Mouse (Mus musculus) heart, embryonic 14.5 days (tissue): ENCODE results near the gene Abca7. TPM values are rescaled to one million over a fixed set of nuclear protein-coding genes. Genes with fewer than 3 reads are reported as not detected.

ENCODE experiments used
- ATAC-seq: fragments of 200-750 bp; cut with Nextera tagmentation; 2 replicates; pipeline ENCODE4 v1.8.0; 2017; ENCODE audit warnings: low read depth, moderate TSS enrichment; ENCODE audit not compliant: insufficient number of reproducible peaks, insufficient read depth, low FRiP score
- H3K27ac ChIP-seq, 2 experiments: fragments of 200-500 bp in 1 of 2; fragments of 300-500 bp in 1 of 2; sonication (generic) in 1 of 2; replicated peaks in 1 of 2; 2 replicates each; pipeline ENCODE4 v1.5.1; 2012 to 2014; ENCODE audit warnings: low read depth in 2 of 2, low read length in 2 of 2, control low read depth in 1 of 2, mild to moderate bottlenecking in 1 of 2, mixed read lengths in 1 of 2; ENCODE audit not compliant: control insufficient read depth in 1 of 2, insufficient read depth in 1 of 2
- H3K27me3 ChIP-seq: fragments of 300-500 bp; sonication (generic); 2 replicates; pipeline ENCODE4 v1.6.1; 2014; ENCODE audit warnings: mild to moderate bottlenecking, low read length, control low read depth; ENCODE audit not compliant: control insufficient read depth, insufficient read depth
- H3K36me3 ChIP-seq: fragments of 300-500 bp; sonication (generic); 2 replicates; pipeline ENCODE4 v1.6.1; 2014; ENCODE audit warnings: mild to moderate bottlenecking, control low read depth, low read length, mixed read lengths; ENCODE audit not compliant: control insufficient read depth, insufficient read depth
- H3K4me1 ChIP-seq, 2 experiments: fragments of 200-500 bp in 1 of 2; fragments of 300-500 bp in 1 of 2; sonication (generic) in 1 of 2; 2 replicates each; pipeline ENCODE4 v1.6.1; 2012 to 2014; ENCODE audit warnings: low read length in 2 of 2, control low read depth in 1 of 2, mixed read lengths in 1 of 2; ENCODE audit not compliant: control insufficient read depth in 2 of 2, insufficient read depth in 2 of 2
- H3K4me2 ChIP-seq: fragments of 300-500 bp; sonication (generic); 2 replicates; pipeline ENCODE4 v1.6.1; 2014; ENCODE audit warnings: mild to moderate bottlenecking, low read length
- H3K4me3 ChIP-seq, 2 experiments: fragments of 200-500 bp in 1 of 2; fragments of 300-500 bp in 1 of 2; sonication (generic) in 1 of 2; 2 replicates each; pipeline ENCODE4 v1.5.1; 2012 to 2014; ENCODE audit warnings: low read length in 2 of 2, mild to moderate bottlenecking in 2 of 2, control low read depth in 1 of 2, low read depth in 1 of 2, moderate library complexity in 1 of 2; ENCODE audit not compliant: control insufficient read depth in 1 of 2, insufficient read depth in 1 of 2
- H3K9ac ChIP-seq: fragments of 300-500 bp; sonication (generic); 2 replicates; pipeline ENCODE4 v1.6.1; 2014; ENCODE audit warnings: mild to moderate bottlenecking, low read length
- H3K9me3 ChIP-seq: fragments of 300-500 bp; sonication (generic); 2 replicates; pipeline ENCODE4 v1.6.1; 2016; ENCODE audit warnings: low read length, control low read depth; ENCODE audit not compliant: control insufficient read depth
- WGBS: fragments of 180-500 bp; shearing (Covaris S2); extraction: QIAGEN DNeasy Blood & Tissue Kit; methylation state at CpG from one replicate; pipeline ENCODE4 v1.1.7; 2014; 5-methylcytosine and 5-hydroxymethylcytosine counted together
- polyA plus RNA-seq: library from polyadenylated mRNA; unstranded; fragments of >200 nt; fragmentation: Nextera tagmentation; extraction: Ambion mirVana; gene quantifications from 2 replicates; pipeline ENCODE4 v1.2.1, GENCODE M21; 2014

Gene Abca7
- polyA plus RNA-seq, 1 experiment from 2014 or later, result 1.7 TPM

- Histone ChIP-seq H3K4me1 (peaks cover 13 to 15% of the 10 kb centered on the region in 2 experiments; a peak in 3 of 4 replicates), H3K4me2 (no peak overlapping the region), H3K4me3 (no peak overlapping the region), H3K9ac (no peak overlapping the region), H3K27me3 (no peaks in the 10 kb centered on the region), H3K36me3 (peaks cover 3% of the 10 kb centered on the region; the same call in 1 of the 2 replicates), H3K27ac (no peak overlapping the region), H3K9me3 (no peaks in the 10 kb centered on the region)
- WGBS, result 93% methylated on average over 8 of the region's 8 CpGs
- ATAC-seq, result no peak
Observed at GRCm38 (mm10) chr10:80022806-80023205, 26.5 kb downstream of the Abca7 start.

- Histone ChIP-seq H3K9me3 (no peaks in the 10 kb centered on the region), H3K36me3 (peaks cover 4% of the 10 kb centered on the region; the same call in 1 of the 2 replicates)
Observed at GRCm38 (mm10) chr10:80023758-80024157, 27.5 kb downstream of the Abca7 start.

GRCm38 (mm10) chr10:80024229-80025043 lies 28.1 kb downstream of the Abca7 start:
- H3K4me3 ChIP-seq, result no peak overlapping the region
- no peaks in the 10 kb centered on the region for H3K9me3 ChIP-seq
- 76% methylated on average over 15 of the region's 15 CpGs for whole genome bisulfite sequencing
- no peak for ATAC-seq
- H3K27me3 ChIP-seq, result no peaks in the 10 kb centered on the region
- no peak overlapping the region for H3K9ac ChIP-seq
- H3K27ac ChIP-seq, result no peak overlapping the region
- H3K4me1 ChIP-seq, result peaks cover 2 to 6% of the 10 kb centered on the region in 2 experiments; a peak in 3 of 4 replicates
- H3K4me2 ChIP-seq, result no peak overlapping the region
- H3K36me3 ChIP-seq, result peaks cover 4% of the 10 kb centered on the region; the same call in 1 of the 2 replicates

More at GRCm38 (mm10) chr10:80023758-80024157, 27.5 kb downstream of the Abca7 start:
- Histone ChIP-seq H3K4me1 (peaks cover 9 to 12% of the 10 kb centered on the region in 2 experiments; a peak in 3 of 4 replicates), H3K4me2 (no peak overlapping the region), H3K9ac (no peak overlapping the region), H3K4me3 (no peak overlapping the region), H3K27me3 (no peaks in the 10 kb centered on the region), H3K27ac (no peak overlapping the region)
- 84% methylated on average over 5 of the region's 5 CpGs for WGBS
- no peak for ATAC-seq

- Histone ChIP-seq H3K4me3 (no peak overlapping the region), H3K9ac (no peak overlapping the region), H3K4me1 (peaks cover 0 to under 1% of the 10 kb centered on the region in 2 experiments; a peak in 1 of 4 replicates), H3K4me2 (no peak overlapping the region), H3K27ac (no peak overlapping the region), H3K9me3 (no peaks in the 10 kb centered on the region), H3K27me3 (no peaks in the 10 kb centered on the region), H3K36me3 (peaks cover 4% of the 10 kb centered on the region; the same call in 1 of the 2 replicates)
- no peak for ATAC-seq
- WGBS, result 55% methylated on average over 4 of the region's 4 CpGs
Observed at GRCm38 (mm10) chr10:80025044-80025347, 28.7 kb downstream of the Abca7 start.

- H3K36me3 ChIP-seq, result peaks cover 4% of the 10 kb centered on the region; the same call in 1 of the 2 replicates
- no peak overlapping the region for H3K27ac ChIP-seq
- H3K4me1 ChIP-seq, result no peaks in the 10 kb centered on the region; a peak in 1 of 4 replicates
- ATAC-seq, result no peak
- 76% methylated on average over 10 of the region's 10 CpGs for WGBS
- H3K4me3 ChIP-seq, result no peak overlapping the region
- H3K9me3 ChIP-seq, result no peaks in the 10 kb centered on the region
- H3K27me3 ChIP-seq, result no peaks in the 10 kb centered on the region
- H3K4me2 ChIP-seq, result no peak overlapping the region
- H3K9ac ChIP-seq, result no peak overlapping the region
Observed at GRCm38 (mm10) chr10:80025463-80025862, 29.2 kb downstream of the Abca7 start.

DNA sequence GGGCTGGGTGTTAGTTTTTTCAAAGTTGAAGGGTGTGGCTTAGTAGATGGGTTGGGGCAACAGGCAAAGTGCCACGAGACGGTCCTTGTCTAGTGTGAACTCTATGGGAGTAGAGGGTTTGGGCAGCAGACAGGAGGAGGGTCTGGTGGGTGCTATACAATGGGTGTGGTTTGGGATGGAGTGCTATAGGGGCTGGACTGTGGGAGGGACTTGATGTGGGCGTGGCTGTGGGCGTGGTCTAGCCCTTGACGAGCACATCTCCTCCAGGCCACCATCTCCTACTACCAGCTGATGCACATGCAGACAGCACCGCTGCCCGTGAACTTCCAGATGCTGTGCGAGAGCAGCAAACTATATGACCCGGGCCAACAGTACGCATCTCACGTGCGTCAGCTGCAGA lies 29.6 kb downstream of the Abca7 start:
- peaks cover 4% of the 10 kb centered on the region for H3K36me3 ChIP-seq
- no peaks in the 10 kb centered on the region for H3K9me3 ChIP-seq
- ATAC-seq, result no peak
- H3K4me2 ChIP-seq, result no peak overlapping the region
- H3K27me3 ChIP-seq, result no peaks in the 10 kb centered on the region
- H3K27ac ChIP-seq, result no peak overlapping the region
- no peak overlapping the region for H3K9ac ChIP-seq
- 66% methylated on average over 12 of the region's 12 CpGs for WGBS
- H3K4me3 ChIP-seq, result no peak overlapping the region
- H3K4me1 ChIP-seq, result no peaks in the 10 kb centered on the region

DNA sequence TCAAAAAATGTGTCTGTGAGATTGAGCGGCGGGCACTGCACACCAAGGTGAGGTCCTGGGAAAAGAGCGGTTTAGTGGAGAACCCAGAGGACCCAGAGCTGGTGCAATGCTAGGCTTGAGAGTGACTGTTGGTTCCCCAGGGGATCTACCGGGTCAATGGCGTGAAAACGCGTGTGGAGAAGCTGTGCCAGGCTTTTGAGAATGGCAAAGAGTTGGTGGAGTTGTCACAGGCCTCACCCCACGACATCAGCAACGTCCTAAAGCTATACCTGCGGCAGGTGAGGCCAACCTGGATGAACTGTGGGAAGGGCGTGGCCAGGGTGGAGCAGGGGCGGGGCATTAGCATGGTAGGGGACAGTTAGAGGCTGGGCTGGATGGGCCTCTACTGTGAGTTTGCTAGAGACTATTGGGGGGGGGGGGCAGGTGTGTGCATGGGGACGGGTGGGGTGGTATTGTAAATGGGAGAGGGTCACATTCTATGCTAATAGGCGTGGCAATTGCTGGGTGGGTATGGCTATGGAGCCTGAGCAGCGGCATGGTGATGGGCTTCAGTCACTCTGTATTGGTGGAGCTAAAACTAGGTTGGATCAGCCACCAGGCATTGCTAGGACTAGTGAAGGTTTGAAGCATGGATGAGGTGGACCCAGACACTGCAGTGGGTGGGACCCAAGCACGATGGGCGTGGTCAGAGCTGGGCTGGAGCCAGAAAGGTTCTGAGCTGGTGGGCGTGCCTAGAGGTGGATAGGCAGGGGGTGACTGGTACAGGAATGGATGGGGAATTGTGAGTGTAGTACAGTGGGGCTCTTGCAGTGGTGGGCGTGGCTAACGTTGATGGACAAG lies 31.6 kb downstream of the Abca7 start:
- Histone ChIP-seq H3K9me3 (no peaks in the 10 kb centered on the region), H3K9ac (no peak overlapping the region), H3K27me3 (no peaks in the 10 kb centered on the region), H3K4me3 (no peak overlapping the region), H3K36me3 (peaks cover 4% of the 10 kb centered on the region), H3K4me1 (peaks cover 5% of the 10 kb centered on the region in 2 experiments), H3K4me2 (no peak overlapping the region), H3K27ac (no peak overlapping the region)
- 70% methylated on average over 20 of the region's 20 CpGs for WGBS
- no peak for ATAC-seq
